Mouse (Mus musculus): ENCODE results near the gene Plekhm1.

The Plekhm1 gene

GRCm38 (mm10) chr11:103394025-103394424 is 18.5 kb downstream of the Plekhm1 start:
- DNase-seq (ENCODE audit: low spot score) = no peak

GRCm38 (mm10) chr11:103387870-103388526 is 24.5 kb downstream of the Plekhm1 start:
- DNase-seq (ENCODE audit: low spot score) = no peak

GRCm38 (mm10) chr11:103386827-103387226 is 25.7 kb downstream of the Plekhm1 start:
- DNase-seq (ENCODE audit: low spot score) = no peak

GRCm38 (mm10) chr11:103381956-103382613 is 30.4 kb downstream of the Plekhm1 start:
- no peak for DNase-seq (ENCODE audit: low spot score)

- no peak for DNase-seq (ENCODE audit: low spot score)
Measured at GRCm38 (mm10) chr11:103381505-103381904, 31.0 kb downstream of the Plekhm1 start.

- no peak for DNase-seq (ENCODE audit: low spot score)
Measured at GRCm38 (mm10) chr11:103380460-103380859, 32.0 kb downstream of the Plekhm1 start.

- DNase-seq (ENCODE audit: low spot score) = no peak
Measured at GRCm38 (mm10) chr11:103378341-103378740, 34.1 kb downstream of the Plekhm1 start.

- DNase-seq (ENCODE audit: low spot score) = no peak
Measured at GRCm38 (mm10) chr11:103375772-103376171, 36.7 kb downstream of the Plekhm1 start.

- DNase-seq (ENCODE audit: low spot score) = no peak
Measured at GRCm38 (mm10) chr11:103375258-103375657, 37.2 kb downstream of the Plekhm1 start.

GRCm38 (mm10) chr11:103373922-103374321 is 38.6 kb downstream of the Plekhm1 start:
- no peak for DNase-seq (ENCODE audit: low spot score)

- no peak for DNase-seq (ENCODE audit: low spot score)
Measured at GRCm38 (mm10) chr11:103372561-103372960, 39.9 kb downstream of the Plekhm1 start.

- no peak for DNase-seq (ENCODE audit: low spot score)
Measured at GRCm38 (mm10) chr11:103372068-103372467, 40.4 kb downstream of the Plekhm1 start.

GRCm38 (mm10) chr11:103371222-103371539 is 41.3 kb downstream of the Plekhm1 start:
- no peak for DNase-seq (ENCODE audit: low spot score)

- no peak for DNase-seq (ENCODE audit: low spot score)
Measured at GRCm38 (mm10) chr11:103370397-103371221, 41.9 kb downstream of the Plekhm1 start.

GRCm38 (mm10) chr11:103365530-103365929 is 47.0 kb downstream of the Plekhm1 start:
- DNase-seq (ENCODE audit: low spot score) = no peak

GRCm38 (mm10) chr11:103365022-103365421 is 47.5 kb downstream of the Plekhm1 start:
- DNase-seq (ENCODE audit: low spot score) = no peak

GRCm38 (mm10) chr11:103364335-103364734 is 48.2 kb downstream of the Plekhm1 start:
- DNase-seq (ENCODE audit: low spot score) = no peak

GRCm38 (mm10) chr11:103363214-103364148 is 49.0 kb downstream of the Plekhm1 start, which contains the start of gene Arhgap27:
Arhgap27 (minus strand) TSS chr11:103363692.
- DNase-seq (ENCODE audit: low spot score) = peak; percentile 61

GRCm38 (mm10) chr11:103362521-103363181 is 49.8 kb downstream of the Plekhm1 start:
- peak; percentile 50 for DNase-seq (ENCODE audit: low spot score)

GRCm38 (mm10) chr11:103362054-103362432 is 50.4 kb downstream of the Plekhm1 start:
- peak; percentile 71 for DNase-seq (ENCODE audit: low spot score)

- peak; percentile 61 for DNase-seq (ENCODE audit: low spot score)
Measured at GRCm38 (mm10) chr11:103361396-103362053, 51.0 kb downstream of the Plekhm1 start.

All from embryo, embryonic 10.5 days (tissue).